Mouse (Mus musculus): ENCODE data around the gene Pcsk6. TPM values are rescaled to one million over a fixed set of nuclear protein-coding genes. Genes with fewer than 3 reads are reported as not detected.
"Not testable (repeated sequence)": the region's sequence is repeated elsewhere in the genome, so short reads cannot be mapped to it uniquely, and the experiment has no call there.

The Pcsk6 gene
- total RNA-seq, 2 experiments from 2014 or later: 15.8 to 19.4 TPM

DNA sequence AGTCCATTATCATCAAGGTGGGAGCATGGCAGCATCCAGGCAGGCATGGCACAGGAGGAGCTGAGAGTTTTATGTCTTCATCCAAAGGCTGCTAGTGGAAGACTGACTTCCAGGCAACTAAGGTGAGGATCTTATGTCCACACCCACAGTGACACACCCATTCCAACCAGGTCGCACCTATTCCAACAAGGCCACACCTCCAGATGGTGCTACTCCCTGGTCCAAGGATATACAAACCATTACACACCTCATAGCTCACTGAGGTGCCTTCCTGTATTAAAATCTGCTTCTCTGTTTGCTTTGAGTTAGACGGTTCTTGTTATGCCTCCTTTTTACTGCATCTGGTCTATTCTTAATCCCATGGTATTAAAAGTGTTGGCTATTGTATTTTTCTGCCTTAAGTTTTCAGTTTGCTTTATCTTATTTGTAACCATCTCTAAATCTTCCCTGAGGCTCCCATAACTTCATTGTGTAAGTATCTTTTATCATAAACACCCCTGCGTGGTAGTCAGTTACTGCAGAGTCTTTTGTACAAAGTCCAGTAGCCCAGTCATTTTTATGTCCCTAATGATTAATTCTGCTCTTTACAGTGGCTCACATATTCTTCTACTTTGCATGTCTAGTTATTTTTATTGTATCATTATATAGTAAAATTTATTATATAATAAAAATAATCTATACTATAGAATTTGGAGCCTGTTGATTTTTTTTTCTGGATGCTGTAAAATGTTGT, 72.9 kb downstream of the Pcsk6 start:
- not testable (repeated sequence) for DNase-seq (ENCODE audit: low spot score)

DNA sequence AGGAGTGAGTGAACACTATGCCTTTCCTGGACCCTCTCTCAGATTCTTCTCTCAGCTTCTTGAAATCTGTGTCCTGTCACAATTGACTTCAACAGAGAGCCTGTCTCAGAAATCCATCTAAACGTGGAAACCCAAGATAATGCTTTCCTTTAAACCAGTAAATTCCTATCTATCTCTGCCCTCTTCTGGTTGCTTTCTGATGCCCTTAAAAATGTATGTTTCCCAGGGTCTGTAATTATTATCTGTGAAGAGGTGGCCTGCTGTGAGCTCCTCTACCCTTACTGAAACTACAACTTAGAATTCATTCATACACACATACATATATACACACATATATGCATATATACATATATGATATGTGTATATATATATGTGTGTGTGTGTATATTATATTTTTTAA, 73.7 kb downstream of the Pcsk6 start:
- DNase-seq (ENCODE audit: low spot score): no peak

DNA sequence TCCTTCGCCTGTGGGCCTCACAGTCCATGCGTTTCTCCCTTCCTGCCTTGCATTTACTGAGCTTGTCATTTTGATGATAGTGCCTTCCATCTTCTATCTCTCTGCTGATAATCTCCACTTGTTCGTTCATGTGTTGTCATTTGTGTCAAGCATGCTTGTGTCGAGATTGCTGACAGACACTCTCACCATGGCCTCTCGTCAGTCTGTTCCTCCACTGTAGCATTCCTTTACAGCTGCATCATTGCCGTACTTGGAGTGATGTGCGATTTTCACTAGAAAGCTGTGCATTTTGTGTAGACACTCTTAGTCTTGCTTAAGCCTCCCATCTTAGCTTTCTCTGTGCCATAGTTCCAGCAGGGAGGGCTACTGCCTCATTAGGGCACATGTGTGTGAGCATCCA, 79.5 kb downstream of the Pcsk6 start:
- no peak for DNase-seq (ENCODE audit: low spot score)

DNA sequence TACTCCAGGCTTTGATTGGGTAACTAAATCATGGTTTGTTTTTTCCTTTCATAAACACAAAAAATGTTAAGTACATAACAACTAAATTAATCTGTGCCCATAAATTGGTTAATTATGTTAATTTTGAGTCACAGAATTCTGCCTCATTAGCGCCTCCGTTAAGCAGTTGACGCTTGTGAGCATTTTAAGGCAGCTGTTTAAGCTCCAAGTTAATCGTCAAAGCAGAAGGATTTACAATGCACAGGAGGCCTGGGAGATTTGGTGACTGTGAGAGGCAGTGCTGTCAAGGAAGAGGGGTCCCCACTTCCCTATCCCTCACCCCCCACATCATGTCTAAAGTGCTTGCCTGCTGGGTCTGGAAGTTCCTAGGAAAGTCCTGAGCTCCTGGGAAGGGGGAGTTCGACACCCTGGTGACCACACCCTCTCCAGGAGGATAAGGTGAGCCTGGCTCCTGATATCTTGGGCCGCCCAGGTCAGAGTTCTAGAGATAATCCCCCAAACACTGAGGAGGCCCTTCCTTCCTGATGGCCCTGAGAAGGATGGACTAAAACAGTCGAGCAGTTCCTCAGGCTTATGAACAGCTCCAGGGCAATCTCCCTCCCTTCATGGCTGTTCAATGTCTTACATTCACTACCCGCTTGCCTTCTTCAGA, 83.9 kb downstream of the Pcsk6 start:
- no peak for DNase-seq (ENCODE audit: low spot score)

DNA sequence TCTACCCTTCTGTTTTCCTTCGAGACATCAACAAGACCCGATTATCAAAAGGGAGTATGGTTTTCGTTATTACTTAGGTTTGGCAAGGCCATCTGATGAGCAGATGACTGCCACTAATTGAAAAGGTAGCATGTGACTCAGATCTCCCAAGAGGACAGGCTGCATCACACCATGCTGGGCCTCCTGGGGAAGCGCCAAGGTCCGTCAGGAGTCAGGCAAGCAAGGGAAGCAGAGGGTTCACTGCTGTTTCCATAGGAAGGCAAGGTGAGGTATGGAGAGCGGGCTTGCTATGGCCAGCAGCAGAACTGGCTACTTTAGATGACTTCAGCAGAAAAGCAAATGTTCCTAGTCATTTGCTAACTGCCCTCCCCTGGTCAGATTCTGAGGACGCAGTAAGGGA, 84.9 kb downstream of the Pcsk6 start:
- no peak for DNase-seq (ENCODE audit: low spot score)

DNA sequence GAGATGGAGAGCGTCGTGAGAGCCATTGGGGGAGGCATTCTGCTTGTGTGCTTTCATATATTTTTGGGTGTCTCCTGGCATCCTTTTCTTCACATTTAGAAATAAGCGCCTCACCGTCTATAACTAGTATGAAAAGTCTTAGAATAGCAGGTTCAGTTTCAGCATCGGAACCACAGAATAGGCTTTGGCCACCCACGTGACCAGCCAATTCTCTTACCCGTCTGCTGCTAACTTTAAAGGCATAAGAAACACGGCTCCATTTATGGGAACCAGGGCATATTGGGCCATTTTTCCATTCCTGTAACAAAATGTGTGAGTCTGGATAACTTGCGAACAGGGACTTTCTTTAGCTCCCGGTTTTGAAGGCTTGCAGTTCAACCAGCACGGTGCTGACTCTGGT, 87.4 kb downstream of the Pcsk6 start:
- no peak for DNase-seq (ENCODE audit: low spot score)

DNA sequence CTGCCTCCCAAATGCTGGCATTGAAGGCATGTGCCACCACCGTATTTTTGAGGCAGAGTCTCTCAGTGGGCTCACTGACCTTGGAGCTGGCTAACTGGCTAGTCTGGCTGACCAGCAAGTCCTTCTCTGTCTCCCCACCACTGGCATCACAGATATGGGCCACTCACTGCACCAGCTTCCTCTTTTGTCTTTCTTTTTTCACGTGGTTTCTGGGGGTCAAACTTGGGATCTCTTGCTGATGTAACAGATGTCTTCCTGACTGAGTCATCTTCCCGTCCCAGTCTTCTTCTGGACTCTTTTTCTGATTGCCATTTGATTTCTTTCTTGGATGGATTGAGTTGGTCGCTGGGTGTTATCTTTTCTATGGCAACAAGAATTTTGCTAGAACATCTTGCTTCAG, 93.0 kb downstream of the Pcsk6 start:
- no peak for DNase-seq (ENCODE audit: low spot score)

DNA sequence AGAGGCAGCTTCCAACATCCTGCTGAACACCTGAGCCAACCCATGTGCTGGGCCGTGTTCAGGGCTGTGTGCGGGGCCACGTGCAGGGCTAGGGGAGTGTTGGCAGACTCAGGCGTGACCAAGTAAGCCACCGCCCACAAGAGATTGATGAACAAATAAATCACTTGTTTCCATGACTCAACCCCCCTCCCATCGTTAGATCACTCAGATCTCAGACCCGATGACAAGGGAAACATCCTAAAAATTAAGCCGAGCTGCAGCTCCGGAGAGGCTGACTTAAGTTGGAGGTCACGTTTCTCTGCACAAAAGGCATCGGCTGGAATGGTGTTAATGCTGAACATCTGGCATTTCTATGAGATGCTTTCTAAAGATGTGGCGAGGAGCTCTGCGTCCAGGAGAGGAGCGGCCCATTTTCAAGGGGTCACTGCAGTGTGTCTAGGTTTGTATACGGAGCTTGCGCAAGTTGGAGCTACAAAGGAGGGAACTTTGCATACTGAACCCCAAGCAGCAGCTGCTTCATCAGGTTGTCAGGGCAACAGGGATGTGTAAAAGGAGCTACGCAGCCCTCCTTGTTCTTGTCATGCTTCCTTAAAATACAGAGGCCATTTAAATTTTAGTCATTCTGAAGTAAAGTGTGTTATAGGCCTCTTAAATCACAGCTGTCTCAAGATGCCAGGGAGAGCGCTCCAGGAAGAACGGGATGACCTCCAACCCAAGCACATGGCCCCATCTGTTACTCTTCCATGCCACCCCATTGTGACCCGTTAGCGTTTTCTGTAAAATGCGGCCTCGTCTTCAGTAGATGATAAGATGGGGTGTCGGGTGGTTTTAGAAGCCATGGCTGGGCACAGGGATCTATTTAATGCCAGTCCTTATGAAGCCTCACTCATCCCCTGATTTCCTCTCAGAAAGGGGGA, 94.0 kb downstream of the Pcsk6 start:
- DNase-seq (ENCODE audit: low spot score): peak; percentile 39

DNA sequence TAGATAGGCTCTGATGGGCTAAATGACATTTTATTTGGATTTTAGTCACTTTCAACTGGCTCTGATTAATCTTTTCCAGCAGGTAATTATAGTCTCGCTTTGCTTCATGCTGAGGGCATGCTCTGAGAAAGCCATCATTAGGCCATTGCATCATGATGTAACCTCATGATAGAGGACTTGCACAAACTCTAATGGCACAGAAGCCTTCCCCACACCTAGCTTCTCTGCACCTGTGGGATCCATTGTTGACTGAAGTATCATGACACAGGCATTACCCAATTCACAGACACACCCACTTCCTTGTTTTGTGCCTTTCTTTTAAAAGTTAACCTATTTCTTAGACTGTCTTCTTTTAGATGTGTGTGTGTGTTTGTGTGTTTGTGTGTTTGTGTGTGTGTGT, 95.7 kb downstream of the Pcsk6 start:
- no peak for DNase-seq (ENCODE audit: low spot score)

DNA sequence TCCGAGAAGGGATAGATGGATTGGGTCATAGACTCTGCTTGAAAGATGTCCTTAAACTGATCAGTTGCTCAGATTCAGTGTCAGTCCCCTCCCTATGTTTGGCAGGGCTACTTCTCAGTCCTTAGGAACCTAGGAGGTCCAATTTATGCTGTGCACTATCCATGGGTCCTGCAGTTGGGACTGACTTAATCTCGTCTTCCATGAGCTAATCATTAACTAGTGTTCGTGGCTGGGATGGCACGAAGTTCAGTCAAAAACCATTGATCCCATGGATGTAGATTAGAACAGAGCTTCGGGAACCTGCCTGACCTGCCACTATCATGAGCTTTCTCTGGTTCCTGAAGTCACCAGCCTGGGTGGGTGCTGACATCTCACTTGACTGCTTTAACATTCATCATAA, 96.6 kb downstream of the Pcsk6 start:
- no peak for DNase-seq (ENCODE audit: low spot score)

DNA sequence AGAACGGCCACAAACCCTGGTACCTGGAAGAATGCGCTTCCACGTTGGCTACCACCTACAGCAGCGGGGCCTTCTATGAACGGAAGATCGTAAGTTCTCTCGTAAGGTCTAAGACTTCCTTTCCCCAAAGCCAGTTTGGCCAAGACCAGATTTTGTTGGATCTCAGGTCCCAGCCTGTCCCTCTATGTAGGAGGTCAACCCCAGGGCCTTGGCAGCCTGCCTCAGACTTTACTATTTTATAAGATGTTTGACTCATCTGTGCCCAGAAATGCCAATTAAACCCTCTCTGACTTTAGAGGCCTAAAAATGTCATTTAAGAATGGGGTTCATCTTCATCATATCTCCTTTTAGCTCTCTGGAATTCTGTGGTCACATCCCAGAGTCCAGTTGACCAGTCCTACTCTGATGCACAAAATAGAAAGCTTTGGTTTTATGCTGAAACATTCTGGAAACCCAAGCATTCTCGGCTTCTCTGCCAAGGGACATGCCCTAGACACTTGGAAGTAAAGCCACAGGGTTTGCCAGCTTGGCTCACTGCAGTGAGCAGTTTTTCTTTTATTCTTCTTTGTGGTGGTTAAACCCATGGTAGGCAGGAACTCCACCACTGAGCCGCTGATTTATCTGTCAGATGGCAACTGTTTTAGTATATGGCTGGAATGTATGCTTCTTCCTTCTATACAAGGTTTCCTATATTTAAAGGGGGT, 97.8 kb downstream of the Pcsk6 start:
- no peak for DNase-seq (ENCODE audit: low spot score)

DNA sequence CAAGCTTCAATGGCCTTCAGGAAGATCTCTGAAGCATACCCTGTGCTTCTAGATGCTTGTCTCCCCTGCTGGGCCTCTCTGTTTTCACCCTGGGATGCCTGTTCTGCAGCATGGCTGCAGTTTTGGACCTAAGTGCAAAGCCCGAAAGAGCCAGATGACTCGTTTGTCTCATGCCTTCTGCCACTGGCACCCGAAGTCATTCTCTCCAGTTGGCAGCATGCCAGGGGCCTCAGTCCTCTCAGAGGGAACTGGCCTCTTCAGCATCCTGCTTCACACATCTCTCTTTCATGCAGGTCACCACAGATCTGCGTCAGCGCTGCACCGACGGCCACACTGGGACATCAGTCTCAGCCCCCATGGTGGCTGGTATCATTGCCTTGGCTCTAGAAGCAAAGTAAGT, 101.1 kb downstream of the Pcsk6 start:
- DNase-seq (ENCODE audit: low spot score): no peak

DNA sequence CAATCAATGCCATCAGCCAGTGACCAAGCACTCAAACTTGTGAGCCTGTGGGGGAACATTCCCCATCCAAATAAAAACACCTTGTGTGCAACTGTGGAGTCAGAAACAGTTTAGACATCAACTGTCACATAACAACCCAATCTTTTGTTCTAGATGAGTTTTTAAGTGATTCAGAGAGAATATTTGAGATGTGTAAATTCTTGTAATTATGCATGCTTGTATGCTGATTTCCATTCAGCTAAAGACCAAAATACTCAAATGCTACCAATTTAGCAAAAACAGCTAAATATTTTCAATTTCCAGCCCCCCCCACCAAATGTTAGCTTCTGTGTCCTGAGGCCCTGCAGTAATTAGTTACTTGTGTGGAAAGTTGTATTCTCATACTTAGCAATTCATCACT, 102.9 kb downstream of the Pcsk6 start:
- no peak for DNase-seq (ENCODE audit: low spot score)

DNA sequence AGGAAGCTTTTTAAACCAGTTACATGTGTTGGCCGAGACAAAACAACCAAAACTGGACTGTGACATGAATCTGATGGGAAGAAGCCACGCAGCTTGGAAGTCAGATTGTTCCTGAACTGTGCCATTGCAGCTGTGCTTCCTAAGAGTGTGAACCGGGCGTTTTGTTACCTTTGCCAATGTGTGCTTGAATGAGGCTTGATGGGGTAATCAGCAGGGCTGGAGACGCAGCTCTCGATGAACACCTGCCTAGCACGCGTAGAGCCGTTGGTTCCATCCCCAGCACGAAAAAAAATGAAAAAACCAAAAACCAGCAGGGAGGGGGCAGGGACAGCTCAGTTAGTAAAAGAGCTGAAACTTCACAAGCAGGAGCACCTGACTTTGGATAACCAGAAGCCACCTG, 109.8 kb downstream of the Pcsk6 start:
- DNase-seq (ENCODE audit: low spot score): no peak

DNA sequence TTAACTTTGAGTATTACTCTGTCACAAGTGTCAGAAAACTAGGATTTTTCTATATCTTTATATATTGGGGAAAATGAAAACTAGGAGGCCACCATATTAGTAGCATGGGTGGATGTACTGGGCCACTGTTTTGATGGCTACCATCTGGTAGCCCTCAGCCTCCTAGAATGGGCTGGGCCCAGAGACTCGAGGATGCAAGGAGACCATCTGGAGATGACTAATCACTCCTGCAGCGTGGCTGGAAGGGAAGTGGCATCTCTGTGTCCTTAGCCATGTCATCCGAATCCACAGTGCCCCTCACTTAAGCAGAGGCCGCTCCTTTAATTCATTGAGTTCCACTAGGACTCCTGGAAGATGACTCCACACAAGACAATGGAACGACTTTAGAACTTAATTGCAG, 115.8 kb downstream of the Pcsk6 start:
- DNase-seq (ENCODE audit: low spot score): no peak

DNA sequence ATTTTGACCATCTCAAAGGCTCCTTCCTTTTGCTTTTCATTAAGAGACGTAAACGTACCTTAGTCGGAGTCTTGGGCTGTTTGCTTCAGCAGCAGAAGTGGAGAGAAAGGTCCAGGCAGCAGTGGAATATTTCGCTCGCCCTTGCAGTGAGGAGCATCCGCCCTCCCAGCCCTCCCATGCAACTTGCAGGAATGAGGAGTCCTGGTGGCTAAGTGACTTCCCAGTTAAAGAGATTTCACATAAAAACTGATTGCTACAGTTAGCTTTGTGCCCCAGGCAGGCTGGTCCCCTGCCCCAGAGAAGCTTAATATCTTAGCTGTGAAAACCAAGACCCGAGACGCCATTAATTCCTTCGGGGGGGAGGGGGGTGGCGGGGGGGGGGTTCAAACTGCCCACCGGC, 116.4 kb downstream of the Pcsk6 start:
- DNase-seq (ENCODE audit: low spot score): no peak

DNA sequence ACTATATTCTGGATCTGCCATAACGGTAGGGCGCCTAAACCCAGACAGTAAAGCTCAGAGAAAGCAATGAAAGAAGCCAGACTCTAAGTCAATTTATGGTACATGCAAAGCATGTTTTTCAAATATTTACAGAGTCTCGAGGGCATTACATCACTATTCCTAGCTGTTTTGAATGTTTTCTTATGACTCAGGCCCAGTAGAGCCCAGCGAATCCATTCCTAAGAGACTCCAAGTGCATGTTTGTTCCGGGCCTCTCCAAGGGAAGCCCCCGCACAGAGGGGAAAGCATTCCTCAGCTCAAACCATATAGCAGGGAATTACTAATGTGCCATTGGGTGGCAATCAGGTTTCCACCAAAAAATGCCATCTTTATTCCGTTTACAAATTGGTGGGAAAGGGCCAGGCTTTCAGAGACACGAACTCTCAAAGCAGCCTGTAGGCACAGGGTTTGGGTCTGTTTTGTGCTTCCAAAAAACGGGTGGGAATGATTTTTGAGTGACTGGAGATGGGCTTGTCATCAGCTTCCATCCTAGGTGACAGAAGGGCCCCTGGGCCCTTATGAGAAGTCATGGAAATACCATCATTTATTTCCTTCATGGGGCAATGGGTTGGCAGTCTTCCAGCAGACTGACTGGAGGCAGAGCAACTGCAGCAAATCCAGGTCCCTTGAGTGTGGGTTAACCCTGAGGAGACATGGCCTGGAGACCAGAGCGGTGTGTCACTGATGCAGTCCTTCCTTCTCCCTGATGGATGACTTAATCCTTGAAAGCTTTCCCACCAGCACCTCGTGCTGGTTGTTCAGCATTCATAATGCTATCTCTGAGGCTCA, 117.7 kb downstream of the Pcsk6 start:
- peak; percentile 32 for DNase-seq (ENCODE audit: low spot score)

DNA sequence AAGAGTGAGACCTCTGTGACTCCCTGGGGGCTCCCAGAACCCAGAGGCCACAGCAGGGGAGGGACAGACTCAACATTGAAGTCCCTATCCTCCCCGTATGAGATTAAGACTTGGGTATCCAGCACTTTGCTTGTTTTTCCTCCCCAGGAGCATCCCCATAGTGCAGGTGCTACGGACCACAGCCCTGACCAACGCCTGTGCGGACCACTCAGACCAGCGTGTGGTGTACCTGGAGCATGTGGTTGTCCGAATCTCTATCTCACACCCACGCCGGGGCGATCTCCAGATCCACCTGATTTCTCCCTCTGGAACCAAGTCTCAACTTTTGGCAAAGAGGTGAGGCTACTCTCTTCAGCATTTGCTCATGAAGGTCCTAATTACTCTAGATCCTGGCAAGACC, 118.5 kb downstream of the Pcsk6 start:
- DNase-seq (ENCODE audit: low spot score): no peak

DNA sequence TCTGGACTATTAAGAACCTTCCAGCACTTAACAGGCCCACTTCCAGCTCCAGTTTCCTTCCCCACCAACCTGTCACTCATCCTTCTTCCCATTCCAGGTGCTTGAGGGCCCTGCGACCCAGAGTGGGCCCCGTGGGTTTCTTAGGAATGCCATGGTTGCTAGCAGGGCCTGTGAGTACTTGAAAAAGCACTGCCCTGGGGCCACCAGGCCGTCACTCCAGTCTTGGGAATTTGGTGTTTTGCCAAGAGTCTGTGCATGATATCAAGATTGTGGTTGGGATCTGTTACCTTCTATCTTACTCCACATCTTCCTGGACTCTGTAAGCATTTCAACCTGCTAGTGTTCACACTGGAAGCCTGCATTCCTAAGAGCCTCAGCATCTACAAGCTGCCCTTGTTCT, 120.5 kb downstream of the Pcsk6 start:
- DNase-seq (ENCODE audit: low spot score): no peak

DNA sequence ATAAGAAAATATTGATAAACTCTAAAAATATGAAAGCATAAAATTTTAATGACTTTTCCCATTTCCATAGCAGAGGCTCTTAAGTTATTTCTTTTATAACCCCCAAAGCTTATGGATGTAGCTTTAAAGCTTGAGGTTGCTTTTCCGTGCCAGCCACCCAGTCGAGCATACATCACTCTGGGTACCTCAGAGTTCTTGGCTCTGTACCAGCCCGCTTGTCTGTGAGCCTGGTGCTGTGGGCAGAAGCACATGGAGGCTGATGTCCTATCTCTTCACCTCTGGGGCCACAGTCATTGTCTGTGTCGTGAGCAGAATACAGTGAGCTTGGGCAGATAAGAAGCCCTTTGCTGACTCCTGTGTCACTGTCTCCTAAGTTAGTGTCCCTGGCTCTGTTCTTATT, 126.7 kb downstream of the Pcsk6 start:
- no peak for DNase-seq (ENCODE audit: low spot score)

DNA sequence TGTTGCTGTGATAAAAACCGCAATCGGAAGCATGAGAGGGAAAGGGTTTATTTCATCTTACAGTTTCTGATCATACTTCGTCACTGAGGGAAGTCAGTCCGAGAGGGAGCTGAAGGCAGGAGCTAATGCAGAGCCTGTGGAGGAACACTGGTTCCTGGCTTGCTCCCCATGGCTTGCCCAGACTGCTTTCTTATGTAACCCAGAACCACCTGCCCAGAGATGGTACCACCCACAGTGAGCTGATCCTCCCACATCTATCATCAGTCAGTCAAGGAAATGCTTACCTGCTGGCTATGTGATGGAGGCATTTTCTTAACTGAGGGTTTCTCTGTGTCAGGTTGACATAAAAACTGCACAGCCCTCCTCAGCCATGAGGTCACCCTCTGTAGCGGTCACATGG, 127.2 kb downstream of the Pcsk6 start:
- no peak for DNase-seq (ENCODE audit: low spot score)

Data from gastrocnemius, adult 18-20 months (tissue).